Mouse (Mus musculus) Patski (cell line): ENCODE results near the gene Ttc39d. TPM values are rescaled to one million over a fixed set of nuclear protein-coding genes. Genes with fewer than 3 reads are reported as not detected.

ENCODE experiments used
- ATAC-seq: fragments of 100-300 bp; one replicate; pipeline ENCODE4 v1.8.0; 2021
- CTCF ChIA-PET: fragments of 350-600 bp; sonication (Branson Sonifier 250); formaldehyde crosslinking; loops from one replicate; lab custom pipeline; 2022; ENCODE audit warnings: inconsistent platforms; lab: Charles Lee
- POLR2A ChIA-PET: fragments of 350-600 bp; sonication (Branson Sonifier 250); formaldehyde crosslinking; loops from one replicate; lab custom pipeline; 2022; ENCODE audit warnings: antibody characterized with exemption, inconsistent platforms; lab: Charles Lee
- DNase-seq: peaks from one replicate; pipeline ENCODE4 v3.0.0-alpha.2; 2011; ENCODE audit warnings: low read depth, low spot score
- H3K27me3 ChIP-seq: fragments of 371-371 bp; one replicate; pipeline ENCODE4 v1.5.1; 2021
- CTCF ChIP-seq: fragments of 100-300 bp; IDR thresholded peaks from one replicate; pipeline ENCODE4 v1.5.1; 2021
- in situ Hi-C: fragments of 300-500 bp; cut with MboI; formaldehyde crosslinking; loops from 3 replicates; pipeline ENCODE4 v1.11.1; 2018; ENCODE audit warnings: low pct_unique_long_range_greater_than_20kb, mixed read lengths
- polyA plus RNA-seq: library from polyadenylated mRNA; unstranded; gene quantifications from one replicate; pipeline ENCODE4 v1.2.3, GENCODE M21; 2021

The Ttc39d gene
- 0.14 TPM for polyA plus RNA-seq

DNA sequence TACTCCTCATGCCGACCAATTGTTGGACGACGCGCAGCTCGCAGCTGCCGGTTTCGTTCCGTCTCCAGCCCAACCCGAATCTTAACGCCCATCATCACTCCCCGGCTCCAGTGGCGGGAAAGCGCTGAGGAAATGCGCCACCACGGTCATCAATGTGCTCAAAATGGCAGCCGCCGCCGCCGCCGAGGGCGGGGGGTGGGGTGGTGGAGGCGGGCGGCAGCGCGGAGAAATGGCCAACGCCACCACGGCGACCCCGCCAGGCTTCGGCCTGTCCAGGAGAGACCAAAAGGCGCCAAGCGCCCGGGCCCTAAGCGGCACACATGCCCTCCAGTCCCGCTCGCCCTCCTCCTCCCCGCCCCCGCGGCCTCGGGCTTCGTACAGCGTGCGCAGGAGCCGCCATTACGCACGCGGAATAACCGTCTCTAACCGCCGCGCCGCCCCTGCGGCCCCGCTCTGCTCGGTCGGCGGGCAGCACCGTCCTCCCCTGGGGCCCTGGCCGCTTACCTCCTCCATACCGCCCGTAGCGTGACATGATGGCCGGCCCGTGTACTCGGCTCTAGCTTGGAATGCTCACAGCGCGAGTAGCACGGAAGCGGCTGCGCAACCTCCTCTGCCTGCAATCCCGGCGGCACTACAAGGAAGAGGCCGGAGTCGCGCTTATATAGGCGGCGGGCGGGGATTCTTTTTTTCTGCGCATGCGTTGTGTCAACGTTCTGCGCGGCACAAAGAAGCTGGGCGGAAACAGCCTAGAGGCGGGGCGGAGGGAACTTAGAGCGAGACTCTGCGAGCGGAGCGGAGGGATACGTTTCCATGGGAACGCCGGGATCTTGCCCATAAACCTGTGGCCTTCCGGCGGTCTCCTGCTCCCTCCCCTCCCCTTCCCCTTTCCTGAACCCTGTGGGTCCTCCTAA lies at the start of gene Ttc39d, which contains the start of gene Srsf7:
TSS of gene Ttc39d (plus strand) at position 790 of the 911 bp plus-strand sequence.
TSS of gene Srsf7 (minus strand) at position 637 of the 911 bp plus-strand sequence.
- H3K27me3 ChIP-seq, result no peaks in the 10 kb centered on the region
- ATAC-seq, result peak; percentile 89
- in situ Hi-C loops, result no loop called here
- no peak for TF ChIP-seq CTCF
- ChIA-PET CTCF (no interaction called here), POLR2A (interaction anchor here (0.6 to 1.2 kb wide), 4 partner anchors 13 to 165 kb away, joined by 3 to 4 read pairs (median 3); no protein-coding TSS in a partner anchor)
- DNase-seq, result peak; percentile 93

DNA sequence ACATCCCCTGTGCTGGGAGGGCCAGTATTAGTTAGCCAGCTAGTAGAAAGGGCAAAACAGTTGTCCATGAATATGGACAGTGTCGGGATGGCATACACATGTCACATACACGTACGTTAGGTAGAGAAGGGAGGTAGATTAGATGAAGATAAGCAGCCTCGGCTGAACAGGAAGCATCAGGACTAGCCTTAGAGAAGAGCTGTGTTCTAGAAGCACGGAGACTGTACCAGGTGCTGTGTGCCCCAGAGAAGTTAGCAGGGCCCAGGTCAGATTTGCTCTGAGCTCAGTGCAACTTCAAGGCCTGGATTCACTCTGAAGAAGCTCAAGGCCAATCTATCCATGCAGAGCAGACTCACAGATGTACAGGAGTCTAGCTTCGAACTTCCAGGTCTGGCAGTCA lies 49.8 kb upstream of the Ttc39d start:
- no peak for ATAC-seq
- DNase-seq, result no peak
- in situ Hi-C loops, result no loop called here
- ChIA-PET CTCF (interaction anchor here (0.7 to 1.4 kb wide), 3 partner anchors 9 to 16 kb away, joined by 3 read pairs; no protein-coding TSS in a partner anchor), POLR2A (no interaction called here)
- no peak for TF ChIP-seq CTCF
- H3K27me3 ChIP-seq, result no peaks in the 10 kb centered on the region

- DNase-seq, result no peak
- ATAC-seq, result no peak
- TF ChIP-seq CTCF, result no peak
- ChIA-PET CTCF (interaction anchor here (1.0 kb wide), 1 partner anchor 13 kb away, joined by 4 read pairs; no protein-coding TSS in a partner anchor), POLR2A (interaction anchor here (0.7 kb wide), 1 partner anchor 1317 kb away, joined by 4 read pairs; no protein-coding TSS in a partner anchor)
- in situ Hi-C loops, result no loop called here
- no peaks in the 10 kb centered on the region for H3K27me3 ChIP-seq
Measured at GRCm38 (mm10) chr17:80160454-80160853, 46.8 kb upstream of the Ttc39d start.

GRCm38 (mm10) chr17:80163991-80164390 lies 43.3 kb upstream of the Ttc39d start:
- DNase-seq (no peak), ATAC-seq (no peak)
- ChIA-PET POLR2A (interaction anchor here (0.6 to 0.7 kb wide), 2 partner anchors 30 to 102 kb away, joined by 4 to 5 read pairs; partner anchors contain the start of gene Hnrnpll), CTCF (interaction anchor here (1.2 to 2.1 kb wide), 3 partner anchors 9 to 115 kb away, joined by 4 to 5 read pairs (median 4); no protein-coding TSS in a partner anchor)
- H3K27me3 ChIP-seq, result no peaks in the 10 kb centered on the region
- TF ChIP-seq CTCF, result no peak
- in situ Hi-C loops, result no loop called here

GRCm38 (mm10) chr17:80165741-80166140 lies 41.5 kb upstream of the Ttc39d start:
- no peak for ATAC-seq
- ChIA-PET CTCF (interaction anchor here (1.7 kb wide), 1 partner anchor 10 kb away, joined by 4 read pairs; no protein-coding TSS in a partner anchor), POLR2A (no interaction called here)
- in situ Hi-C loops, result no loop called here
- H3K27me3 ChIP-seq, result no peaks in the 10 kb centered on the region
- no peak for DNase-seq
- no peak for TF ChIP-seq CTCF

GRCm38 (mm10) chr17:80166346-80166745 lies 40.9 kb upstream of the Ttc39d start:
- no peak for ATAC-seq
- TF ChIP-seq CTCF, result no peak
- in situ Hi-C loops, result no loop called here
- POLR2A ChIA-PET, result no interaction called here
- H3K27me3 ChIP-seq, result no peaks in the 10 kb centered on the region
- DNase-seq, result no peak
- CTCF ChIA-PET, result interaction anchor here (0.7 to 2.5 kb wide), 6 partner anchors 9 to 149 kb away, joined by 3 to 7 read pairs (median 4); no protein-coding TSS in a partner anchor

DNA sequence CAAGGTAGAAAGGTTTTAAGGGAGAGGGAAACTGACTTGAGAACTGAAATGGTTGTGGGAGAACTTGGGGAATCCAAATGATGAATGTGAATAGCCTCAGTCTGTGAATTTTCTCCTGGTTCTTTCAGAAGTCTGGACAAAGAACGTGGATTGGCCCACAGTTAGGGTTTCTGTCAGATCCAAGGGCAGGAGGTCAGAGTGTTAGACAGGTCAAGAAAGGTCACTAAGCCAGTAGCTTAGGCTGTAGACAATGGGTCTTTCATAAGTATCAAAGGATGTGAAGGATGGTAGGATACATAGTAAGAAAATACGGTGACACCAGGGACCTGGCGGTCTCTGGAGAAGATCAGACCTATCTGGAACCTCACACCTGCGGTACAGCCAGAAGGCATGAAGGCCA lies 39.8 kb upstream of the Ttc39d start:
- POLR2A ChIA-PET, result no interaction called here
- no peak for TF ChIP-seq CTCF
- no peak for ATAC-seq
- in situ Hi-C loops, result no loop called here
- H3K27me3 ChIP-seq, result no peaks in the 10 kb centered on the region
- DNase-seq, result no peak
- CTCF ChIA-PET, result interaction anchor here (0.9 to 2.5 kb wide), 4 partner anchors 15 to 119 kb away, joined by 3 to 7 read pairs (median 5); no protein-coding TSS in a partner anchor

DNA sequence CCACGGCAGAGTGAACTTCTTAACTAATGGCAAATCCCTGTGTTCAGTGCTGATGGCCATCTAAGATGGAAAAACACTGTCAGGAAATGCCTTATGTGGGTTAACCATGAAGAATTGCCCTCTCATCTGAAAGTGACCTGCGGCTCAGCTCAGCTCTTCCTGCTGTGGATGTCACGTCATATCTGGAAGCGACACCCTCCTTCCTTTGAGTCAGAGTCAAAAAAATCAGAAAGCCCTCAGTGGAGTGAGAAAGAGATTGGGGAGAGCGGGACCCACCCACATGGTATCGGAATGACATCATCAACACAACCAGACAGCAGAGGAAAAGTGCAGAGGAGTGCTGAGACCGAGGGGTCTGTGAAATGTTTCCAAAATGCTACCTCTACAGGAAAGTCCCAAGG lies 39.4 kb upstream of the Ttc39d start:
- ChIA-PET POLR2A (interaction anchor here (0.6 kb wide), 1 partner anchor 214 kb away, joined by 4 read pairs; no protein-coding TSS in a partner anchor), CTCF (interaction anchor here (1.3 to 2.5 kb wide), 2 partner anchors 16 to 120 kb away, joined by 4 to 6 read pairs; no protein-coding TSS in a partner anchor)
- ATAC-seq, result no peak
- in situ Hi-C loops, result no loop called here
- DNase-seq, result no peak
- no peak for TF ChIP-seq CTCF
- no peaks in the 10 kb centered on the region for H3K27me3 ChIP-seq

DNA sequence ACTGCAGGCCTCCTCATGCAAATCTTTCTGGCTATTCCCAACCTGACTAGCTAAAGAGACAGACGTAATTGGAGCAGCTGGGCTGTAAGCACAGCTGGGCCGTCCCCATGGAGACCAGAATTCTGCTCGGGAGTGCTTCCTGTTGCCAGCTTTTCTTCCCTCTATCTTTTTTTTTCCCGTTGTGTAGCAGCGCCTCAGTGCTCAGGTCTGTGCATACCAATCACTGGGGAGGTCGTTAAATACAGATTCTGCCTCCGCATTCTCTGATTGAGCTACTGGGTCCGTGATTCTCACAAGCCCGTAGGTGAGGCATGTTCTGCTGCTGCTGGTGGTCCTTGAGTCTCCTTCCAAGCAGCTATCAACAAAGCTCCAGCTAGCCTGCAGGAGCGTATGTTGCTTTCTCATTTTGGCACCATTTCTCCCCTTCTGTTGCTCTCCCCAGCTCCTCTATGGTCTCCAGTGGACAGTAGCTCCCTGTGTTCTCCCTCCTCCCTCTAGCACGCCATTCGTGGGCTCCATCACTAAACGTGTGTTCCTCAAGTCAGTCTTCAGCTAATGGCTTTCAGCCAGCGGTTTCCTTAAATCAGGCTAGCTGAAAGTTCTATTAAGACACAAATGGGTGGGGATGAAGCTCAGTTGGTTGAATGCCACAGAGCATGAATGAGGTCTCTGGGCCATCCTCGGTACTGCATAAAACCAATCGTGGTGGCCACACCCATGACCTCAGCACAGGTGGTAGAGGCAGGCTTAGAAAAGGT lies 38.7 kb upstream of the Ttc39d start:
- DNase-seq, result no peak
- TF ChIP-seq CTCF, result no peak
- no peaks in the 10 kb centered on the region for H3K27me3 ChIP-seq
- no peak for ATAC-seq
- POLR2A ChIA-PET, result interaction anchor here (0.6 kb wide), 1 partner anchor 214 kb away, joined by 4 read pairs; no protein-coding TSS in a partner anchor
- in situ Hi-C loops, result no loop called here
- CTCF ChIA-PET, result interaction anchor here (0.9 to 2.5 kb wide), 3 partner anchors 16 to 120 kb away, joined by 3 to 6 read pairs (median 4); no protein-coding TSS in a partner anchor

GRCm38 (mm10) chr17:80169792-80170191 lies 37.5 kb upstream of the Ttc39d start:
- no peak for ATAC-seq
- in situ Hi-C loops, result no loop called here
- H3K27me3 ChIP-seq, result no peaks in the 10 kb centered on the region
- DNase-seq, result no peak
- no peak for TF ChIP-seq CTCF
- ChIA-PET CTCF (interaction anchor here (1.1 kb wide), 1 partner anchor 14 kb away, joined by 3 read pairs; no protein-coding TSS in a partner anchor), POLR2A (no interaction called here)
